Mouse (Mus musculus): Measurements from ENCODE around the gene Gm11172. TPM values are rescaled to one million over a fixed set of nuclear protein-coding genes. Genes with fewer than 3 reads are reported as not detected.
"Not testable (repeated sequence)": the region's sequence is repeated elsewhere in the genome, so short reads cannot be mapped to it uniquely, and the experiment has no call there.

The Gm11172 gene
- total RNA-seq, 2 experiments from 2014 or later, result not detected

DNA sequence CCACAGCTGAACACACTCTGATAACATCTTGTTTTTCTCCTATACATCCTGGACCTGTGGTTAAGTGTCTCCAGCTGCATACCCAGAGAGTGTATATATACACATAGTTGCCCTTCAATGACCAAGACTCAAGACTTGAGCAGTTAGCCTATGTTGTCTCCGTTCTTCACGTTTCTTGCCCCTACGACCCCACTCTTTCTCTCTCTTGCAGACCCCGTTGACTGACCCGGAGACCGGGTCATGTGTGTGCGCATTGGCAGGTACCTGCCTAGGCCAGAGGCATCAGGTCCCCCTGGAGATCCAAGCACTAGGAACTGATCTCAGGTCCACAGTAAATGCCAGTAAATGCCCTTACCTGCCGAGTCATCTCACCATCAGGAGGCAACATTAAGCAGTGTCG lies 14.6 kb downstream of the Gm11172 start:
- intact Hi-C loops (cut with DNase I), result no loop called here
- DNase-seq, result no peak

DNA sequence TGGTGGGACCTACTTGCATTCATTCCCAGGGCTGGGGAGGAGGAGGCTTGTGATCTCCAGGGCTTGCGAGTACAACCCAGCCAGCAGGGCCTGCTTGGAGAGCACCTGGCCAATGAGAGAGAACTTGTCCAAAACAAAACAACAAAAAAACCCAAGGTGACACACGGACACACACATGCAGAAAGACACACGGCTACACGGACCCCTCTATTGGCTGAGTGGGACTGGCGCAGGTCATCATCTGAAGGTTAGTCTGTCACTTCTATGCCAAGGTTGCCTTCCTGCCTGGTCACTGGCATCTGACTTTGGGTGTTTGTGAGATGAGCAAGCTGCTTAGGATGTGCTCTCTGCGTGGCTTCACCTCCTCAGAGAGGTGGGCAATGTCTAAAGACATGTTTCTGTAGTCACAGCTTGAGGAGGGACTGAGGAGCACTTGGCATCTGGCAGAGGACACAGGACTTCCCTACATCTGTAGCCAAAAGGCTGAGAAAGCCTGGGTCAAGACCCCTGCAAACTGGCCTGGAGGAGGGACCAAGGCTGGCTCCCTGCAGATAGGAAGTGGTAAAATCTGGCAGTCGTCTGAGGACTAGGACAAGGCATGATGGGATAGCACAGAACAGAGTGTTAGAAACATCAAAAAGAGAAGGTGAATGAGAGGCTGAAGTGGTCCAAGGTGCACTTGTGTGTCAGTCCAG lies 15.2 kb downstream of the Gm11172 start:
- no peak for DNase-seq
- intact Hi-C loops (cut with DNase I), result no loop called here

DNA sequence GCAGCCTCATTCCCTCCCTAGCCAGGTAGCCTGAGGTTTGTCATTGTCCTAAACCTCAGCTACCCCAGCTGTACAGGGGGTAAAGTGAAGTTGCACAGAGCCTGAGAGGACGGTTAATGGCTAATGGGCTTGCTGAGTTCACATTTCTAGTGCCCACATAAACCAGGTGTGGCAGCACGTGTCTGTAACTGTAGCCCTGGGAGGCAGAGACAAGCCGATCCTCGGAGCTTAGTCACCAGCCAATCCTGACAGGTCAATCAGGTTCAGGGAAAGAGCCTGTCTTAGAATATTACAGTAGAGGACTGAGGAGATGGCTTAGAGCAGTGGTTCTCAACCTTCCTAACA lies 15.7 kb downstream of the Gm11172 start:
- DNase-seq, result no peak
- intact Hi-C loops (cut with DNase I), result no loop called here

GRCm38 (mm10) chr16:10834542-10834910 lies 21.8 kb downstream of the Gm11172 start:
- intact Hi-C loops (cut with DNase I), result no loop called here
- no peak for DNase-seq

DNA sequence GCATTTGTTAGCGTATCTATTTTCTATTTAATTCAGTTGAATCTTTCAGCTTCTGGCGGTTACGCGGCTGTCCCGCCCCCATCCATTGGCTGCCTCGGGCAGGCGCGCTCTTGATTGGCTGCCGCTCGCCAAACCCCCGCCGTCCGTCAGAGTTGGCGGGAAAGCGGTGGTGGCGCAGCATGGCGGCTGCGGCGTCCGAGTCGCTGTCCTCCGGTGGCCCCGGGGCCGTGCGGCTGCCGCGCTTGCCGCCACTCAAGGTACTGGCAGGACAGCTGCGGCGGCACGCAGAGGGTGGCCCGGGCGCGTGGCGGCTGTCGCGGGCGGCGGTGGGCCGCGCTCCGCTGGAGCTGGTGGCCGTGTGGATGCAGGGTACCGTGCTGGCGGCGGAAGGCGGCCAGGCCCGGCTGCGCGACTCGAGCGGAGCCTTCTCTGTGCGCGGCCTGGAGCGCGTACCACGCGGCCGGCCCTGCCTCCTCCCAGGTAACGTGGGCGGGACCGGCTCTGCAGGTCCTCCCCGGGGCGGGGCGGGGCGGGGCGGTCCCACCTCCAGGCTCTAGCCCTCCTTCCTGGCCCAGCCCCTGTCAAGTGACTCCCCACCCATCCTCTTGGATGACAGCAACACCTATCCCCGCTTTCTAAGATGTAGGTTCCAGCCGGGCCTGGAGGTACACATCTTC lies 22.3 kb downstream of the Gm11172 start, which contains the start of gene Rmi2:
TSS of gene Rmi2 (plus strand) at position 149 of the 677 bp plus-strand sequence.
- intact Hi-C loops (cut with DNase I), result no loop called here
- DNase-seq, result peak; percentile 90 to 91

DNA sequence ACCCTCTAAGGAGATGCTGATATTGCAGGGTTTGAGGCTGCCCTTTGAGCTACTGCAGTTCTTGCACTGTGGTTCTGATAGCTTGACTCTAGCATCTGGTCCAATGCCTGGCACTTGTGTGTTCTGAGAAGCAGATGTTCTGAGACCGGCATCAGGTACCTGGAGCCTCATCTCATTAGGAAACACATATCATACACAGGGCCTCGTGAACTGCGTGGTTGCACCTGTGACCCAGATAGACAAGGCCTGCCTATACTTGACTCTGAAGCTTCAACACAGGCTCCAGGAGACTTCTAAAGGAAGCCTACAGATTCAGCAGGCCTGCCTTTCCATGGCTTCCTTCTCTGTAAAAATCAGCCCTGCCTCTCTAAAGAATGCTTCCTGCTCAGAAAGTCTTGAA lies 23.7 kb downstream of the Gm11172 start:
- DNase-seq, result no peak
- intact Hi-C loops (cut with DNase I), result no loop called here

DNA sequence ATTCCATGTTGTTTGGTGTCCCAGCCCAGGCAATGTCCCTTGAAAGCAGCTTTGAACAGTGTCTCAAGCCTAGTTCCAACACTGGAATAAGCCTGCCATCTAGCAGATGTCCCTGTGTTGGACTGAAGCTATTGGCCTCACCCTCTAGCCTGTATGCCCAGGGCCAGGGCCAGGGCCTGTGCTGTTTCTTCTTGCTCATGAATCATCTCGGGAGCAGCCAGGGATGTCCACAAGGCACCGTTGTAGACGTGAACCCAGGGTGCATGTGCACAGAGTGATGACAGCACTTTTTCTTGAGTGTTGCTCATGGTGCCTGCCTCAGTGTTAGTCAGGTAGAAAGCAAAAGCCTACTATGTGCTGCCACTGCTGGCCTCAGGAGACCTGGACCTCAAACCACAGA lies 24.5 kb downstream of the Gm11172 start:
- intact Hi-C loops (cut with DNase I), result no loop called here

GRCm38 (mm10) chr16:10837903-10838302 lies 25.2 kb downstream of the Gm11172 start:
- DNase-seq, result no peak
- intact Hi-C loops (cut with DNase I), result no loop called here

More for the DNA sequence above, 24.5 kb downstream of the Gm11172 start:
- no peak for DNase-seq

- intact Hi-C loops (cut with DNase I), result no loop called here
- peak in 1 of 2 experiments; percentile 49 for DNase-seq
Observed at GRCm38 (mm10) chr16:10838487-10839245, 26.0 kb downstream of the Gm11172 start.

GRCm38 (mm10) chr16:10840018-10840417 lies 27.3 kb downstream of the Gm11172 start:
- intact Hi-C loops (cut with DNase I), result loop anchor here (10.0 kb wide), 2 partner anchors 175 to 565 kb away; no protein-coding TSS in a partner anchor

GRCm38 (mm10) chr16:10842282-10842855 lies 29.7 kb downstream of the Gm11172 start:
- DNase-seq, result no peak

More at GRCm38 (mm10) chr16:10840018-10840417, 27.3 kb downstream of the Gm11172 start:
- DNase-seq, result no peak

GRCm38 (mm10) chr16:10843486-10844318 lies 31.0 kb downstream of the Gm11172 start:
- peak; percentile 69 to 72 for DNase-seq
- intact Hi-C loops (cut with DNase I), result loop anchor here (10.0 kb wide), 2 partner anchors 179 to 569 kb away; no protein-coding TSS in a partner anchor

More at GRCm38 (mm10) chr16:10842282-10842855, 29.7 kb downstream of the Gm11172 start:
- intact Hi-C loops (cut with DNase I), result loop anchor here (10.0 kb wide), 2 partner anchors 178 to 568 kb away; no protein-coding TSS in a partner anchor

- intact Hi-C loops (cut with DNase I), result loop anchor here (10.0 kb wide), 2 partner anchors 179 to 569 kb away; no protein-coding TSS in a partner anchor
- no peak for DNase-seq
Observed at GRCm38 (mm10) chr16:10844319-10844670, 31.6 kb downstream of the Gm11172 start.

DNA sequence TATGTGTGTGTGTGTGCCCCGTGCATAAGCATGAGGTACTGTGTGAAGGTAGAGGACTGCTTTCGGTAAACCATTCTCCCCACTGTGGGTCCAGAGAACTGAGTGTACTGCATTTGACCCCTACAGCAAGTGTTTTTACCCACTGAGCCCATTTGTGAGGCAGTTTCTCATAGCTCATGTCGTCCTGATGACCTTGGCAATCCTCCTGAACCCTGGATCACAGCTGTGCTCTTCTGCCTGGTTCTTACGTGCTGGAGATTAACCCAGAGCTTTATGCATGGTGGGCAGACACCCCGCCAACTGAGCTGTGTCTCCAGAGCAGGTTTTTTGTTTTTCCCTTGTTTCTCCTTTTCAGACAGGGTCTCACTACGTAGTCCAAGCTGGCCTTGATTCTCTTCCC lies 33.2 kb downstream of the Gm11172 start:
- DNase-seq, result no peak
- intact Hi-C loops (cut with DNase I), result loop anchor here (2.0 to 10.0 kb wide), 4 partner anchors 181 to 571 kb away; no protein-coding TSS in a partner anchor

DNA sequence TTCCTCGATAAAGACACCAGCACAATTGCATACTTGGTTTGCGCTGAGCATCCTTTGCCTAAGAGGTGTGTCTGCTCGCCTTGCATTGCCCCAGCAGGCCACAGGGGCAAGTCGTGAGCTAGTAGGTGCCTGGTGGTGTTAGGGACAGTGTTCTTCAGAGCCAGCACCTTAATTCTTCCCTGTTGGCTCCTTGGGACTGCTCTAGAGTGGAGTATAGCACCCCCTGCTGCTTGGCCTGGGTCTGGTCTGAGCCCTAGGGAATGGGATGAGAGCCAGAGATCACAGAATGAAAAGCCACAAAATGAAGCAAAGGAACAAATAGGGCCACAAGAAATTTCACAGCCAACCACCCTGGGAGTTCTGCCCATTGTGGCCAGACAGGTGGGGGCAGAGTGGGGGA lies 33.8 kb downstream of the Gm11172 start:
- DNase-seq, result peak; percentile 77 to 83
- intact Hi-C loops (cut with DNase I), result loop anchor here (2.0 to 10.0 kb wide), 4 partner anchors 182 to 572 kb away; no protein-coding TSS in a partner anchor

DNA sequence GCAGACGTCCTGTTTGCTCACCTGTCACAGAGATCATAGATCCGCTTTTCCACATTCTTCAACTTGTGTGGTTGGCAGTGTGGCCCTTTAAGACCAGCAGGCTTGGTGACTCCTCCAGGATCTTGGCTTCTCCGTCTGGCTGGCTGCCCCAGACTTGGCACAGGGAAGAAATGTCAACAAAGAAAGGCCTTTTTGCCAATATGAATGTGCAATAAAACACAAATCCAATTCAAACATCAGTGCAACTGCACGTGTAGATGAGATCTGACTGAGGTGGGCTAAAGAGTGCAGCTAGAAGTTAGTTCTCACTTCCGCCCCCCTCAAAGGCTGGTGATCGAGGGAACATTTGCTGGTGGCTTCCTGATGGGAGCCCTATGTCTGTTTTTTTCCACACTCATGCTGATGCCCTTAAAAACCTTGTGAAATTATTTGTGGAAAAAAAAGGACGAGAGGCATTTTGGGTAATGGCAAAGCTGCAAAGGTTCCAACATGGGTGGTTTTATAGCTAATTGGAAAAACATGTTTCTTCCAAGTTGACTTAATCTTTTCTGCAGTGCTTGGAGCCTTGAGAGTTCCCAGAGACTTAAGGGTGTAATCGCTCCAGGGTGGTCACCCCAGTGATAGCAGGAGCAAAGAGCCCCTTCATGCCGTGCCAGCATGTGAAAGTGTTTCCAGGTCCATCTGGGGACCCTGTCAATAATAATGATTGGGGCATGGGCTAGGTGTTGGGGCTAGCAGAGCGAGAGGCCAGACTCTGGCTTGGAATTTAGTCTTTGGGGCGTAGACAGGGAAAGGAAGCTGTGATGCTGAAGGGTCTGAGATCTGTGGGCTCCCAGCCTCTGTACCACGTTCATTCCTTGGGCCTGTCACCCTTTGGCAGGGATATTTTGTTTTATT lies 37.5 kb downstream of the Gm11172 start:
- peak; percentile 61 to 74 for DNase-seq
- intact Hi-C loops (cut with DNase I), result loop anchor here (2.0 to 10.0 kb wide), 3 partner anchors 63 to 575 kb away; no protein-coding TSS in a partner anchor

- intact Hi-C loops (cut with DNase I), result no loop called here
- no peak for DNase-seq
Observed at GRCm38 (mm10) chr16:10850905-10851304, 38.2 kb downstream of the Gm11172 start.

DNA sequence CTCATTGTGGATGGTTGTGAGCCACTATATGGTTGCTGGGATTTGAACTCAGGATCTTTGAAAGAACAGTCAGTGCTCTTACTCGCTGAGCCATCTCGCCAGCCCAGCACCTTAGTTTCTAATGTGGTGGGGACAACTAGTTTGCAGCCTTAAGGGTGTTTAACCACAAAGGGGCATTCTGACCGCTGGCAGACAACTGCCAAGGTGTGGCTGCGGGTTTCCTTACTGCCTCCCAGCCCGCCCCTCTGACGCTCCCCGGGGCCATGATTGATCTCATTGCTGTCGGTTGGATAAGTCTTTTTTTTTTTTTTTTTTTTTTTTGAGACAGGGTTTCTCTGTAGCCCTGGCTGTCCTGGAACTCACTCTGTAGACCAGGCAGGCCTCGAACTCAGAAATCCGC lies 39.5 kb downstream of the Gm11172 start:
- intact Hi-C loops (cut with DNase I); DNase-seq: not testable (repeated sequence)

Measured in heart, postnatal 10 days (tissue).